Mouse (Mus musculus) skeletal muscle tissue, adult 2 months (tissue): Measurements from ENCODE around the gene Mapk13.

Experiments
- DNase-seq: peaks from one replicate; pipeline ENCODE4 v3.0.0-alpha.2; 2012; ENCODE audit warnings: low read depth, low spot score

Mapk13 gene

DNA sequence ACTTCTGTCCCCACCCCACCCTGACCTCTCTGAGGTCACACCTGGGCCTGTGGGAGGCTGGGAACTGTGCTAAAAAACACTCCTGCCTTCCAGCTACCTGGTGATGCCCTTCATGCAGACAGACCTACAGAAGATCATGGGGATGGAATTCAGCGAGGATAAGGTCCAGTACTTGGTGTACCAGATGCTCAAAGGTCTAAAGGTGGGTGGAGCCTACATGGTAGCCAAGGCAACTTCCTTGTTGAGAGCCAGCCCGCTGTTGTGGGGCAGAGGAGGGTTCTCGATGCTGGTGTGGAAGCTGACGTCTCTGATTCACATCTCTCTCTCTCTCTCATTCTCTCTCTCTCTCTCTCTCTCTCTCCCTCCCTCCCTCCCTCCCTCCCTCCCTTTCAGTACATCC lies 6.1 kb downstream of the Mapk13 start:
- DNase-seq: no peak

DNA sequence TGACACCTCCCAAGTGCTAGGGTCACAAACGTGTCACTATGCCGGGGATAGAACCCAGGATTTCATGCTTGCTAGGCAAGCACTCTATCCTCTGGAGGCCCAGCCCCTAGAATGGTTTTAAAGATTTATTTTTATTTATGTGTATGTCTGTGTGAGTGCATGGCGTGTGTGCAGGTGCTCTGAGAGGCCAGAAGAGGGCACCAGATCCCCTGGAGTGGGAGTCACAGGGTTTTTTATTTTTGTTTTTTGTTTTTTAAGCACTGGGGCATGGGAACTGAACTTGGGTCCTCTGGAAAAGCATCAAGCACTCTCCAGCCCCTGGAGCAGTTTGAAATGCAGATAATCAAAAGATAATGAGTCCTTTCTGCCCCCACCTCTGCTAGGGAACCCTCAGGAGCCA lies 7.7 kb downstream of the Mapk13 start:
- DNase-seq: no peak

DNA sequence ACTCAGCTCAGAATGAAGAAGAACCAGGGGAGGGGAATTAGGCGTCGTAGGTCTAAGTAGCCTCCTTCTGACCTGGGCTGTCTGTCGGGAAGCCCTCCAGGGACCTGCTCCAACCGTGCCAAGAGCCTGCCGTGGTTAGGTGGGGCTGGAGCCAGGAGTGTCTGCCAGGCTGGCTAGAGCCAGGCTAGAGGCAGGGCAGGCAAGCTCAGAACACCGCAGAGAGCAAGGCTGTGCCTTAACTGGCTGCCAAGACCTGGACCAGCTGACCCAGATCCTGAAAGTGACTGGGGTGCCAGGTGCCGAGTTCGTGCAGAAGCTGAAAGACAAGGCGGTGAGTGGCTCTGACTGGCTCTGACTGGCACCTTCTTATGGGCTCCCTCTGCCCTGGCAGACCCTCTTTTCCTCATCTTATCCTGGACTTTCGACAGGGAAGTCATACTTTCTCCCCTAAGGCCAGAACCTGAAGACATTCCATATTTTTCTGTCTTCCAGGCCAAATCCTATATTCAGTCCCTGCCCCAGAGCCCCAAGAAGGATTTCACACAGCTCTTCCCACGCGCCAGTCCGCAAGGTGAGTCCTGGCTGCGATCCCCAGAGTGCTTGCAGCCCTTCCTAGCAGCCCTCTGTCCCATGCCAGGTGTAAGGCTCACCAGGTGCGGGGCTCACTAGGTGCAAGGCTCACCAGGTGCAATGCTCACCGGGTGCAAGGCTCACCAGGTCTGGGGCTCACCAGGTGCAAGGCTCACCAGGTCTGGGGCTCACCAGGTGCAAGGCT lies 8.3 kb downstream of the Mapk13 start:
- peak; percentile 74 for DNase-seq

DNA sequence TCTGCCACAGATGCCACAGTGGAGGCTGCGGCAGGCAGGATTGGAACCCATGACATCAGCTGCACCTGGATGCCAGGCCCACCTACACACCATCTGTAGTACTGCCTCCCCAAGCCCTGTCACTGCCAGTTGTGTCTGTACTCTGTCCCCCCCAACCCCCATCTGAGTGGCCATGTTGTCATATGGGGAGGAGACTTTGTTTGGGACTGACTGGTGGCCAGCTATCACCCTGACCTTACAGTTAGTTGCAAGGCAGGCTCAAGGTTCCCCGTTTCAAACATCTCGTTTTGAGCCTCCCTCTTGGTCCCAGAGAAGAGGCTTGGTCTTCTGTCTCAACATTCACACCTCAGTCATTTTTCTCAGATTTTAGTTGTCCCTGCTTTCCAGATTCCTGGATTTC lies 10.6 kb downstream of the Mapk13 start:
- DNase-seq: no peak

- no peak for DNase-seq
Measured at GRCm38 (mm10) chr17:28780836-28781235, 11.7 kb downstream of the Mapk13 start.

DNA sequence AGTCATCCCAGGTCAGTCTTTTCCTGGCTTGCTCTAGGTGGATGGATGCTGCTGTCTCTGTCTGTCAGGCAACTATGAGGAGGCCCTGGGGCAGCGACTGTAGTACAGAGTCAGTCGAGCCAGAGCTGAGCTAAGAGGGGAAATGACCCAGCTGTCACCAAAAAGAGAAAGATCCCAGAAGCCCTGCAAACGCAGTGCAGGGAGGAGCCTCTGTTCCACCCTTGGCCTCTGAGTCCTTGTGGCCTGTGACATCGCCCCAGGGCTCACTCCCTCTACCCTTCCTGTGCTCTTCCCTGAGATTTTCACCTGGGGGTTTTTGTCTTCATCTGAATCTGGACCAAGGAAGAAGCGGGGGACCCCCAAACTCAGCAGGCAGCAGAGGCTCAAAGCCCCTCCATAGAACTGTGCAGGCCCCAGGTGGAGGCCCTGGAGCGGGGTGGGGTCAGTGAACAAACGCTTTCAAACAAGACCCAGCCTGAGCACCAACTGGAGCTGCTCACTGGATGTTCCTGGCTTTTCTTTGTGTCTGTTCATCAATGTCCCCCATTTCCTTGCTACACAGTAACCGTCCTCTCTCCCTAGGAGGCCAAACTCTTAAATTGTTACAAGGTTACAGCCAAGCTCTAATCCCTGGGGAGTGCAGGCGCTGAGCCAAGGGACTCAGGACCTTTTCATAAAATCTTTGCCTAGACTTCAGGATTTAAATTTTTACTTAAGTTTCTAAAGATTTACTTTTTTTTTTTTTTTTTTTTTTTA lies 12.4 kb downstream of the Mapk13 start:
- no peak for DNase-seq

GRCm38 (mm10) chr17:28785036-28785435 lies 15.9 kb downstream of the Mapk13 start:
- DNase-seq: no peak

GRCm38 (mm10) chr17:28787507-28787906 lies 18.4 kb downstream of the Mapk13 start:
- DNase-seq: no peak

- no peak for DNase-seq
Measured at GRCm38 (mm10) chr17:28797031-28797430, 27.9 kb downstream of the Mapk13 start.

DNA sequence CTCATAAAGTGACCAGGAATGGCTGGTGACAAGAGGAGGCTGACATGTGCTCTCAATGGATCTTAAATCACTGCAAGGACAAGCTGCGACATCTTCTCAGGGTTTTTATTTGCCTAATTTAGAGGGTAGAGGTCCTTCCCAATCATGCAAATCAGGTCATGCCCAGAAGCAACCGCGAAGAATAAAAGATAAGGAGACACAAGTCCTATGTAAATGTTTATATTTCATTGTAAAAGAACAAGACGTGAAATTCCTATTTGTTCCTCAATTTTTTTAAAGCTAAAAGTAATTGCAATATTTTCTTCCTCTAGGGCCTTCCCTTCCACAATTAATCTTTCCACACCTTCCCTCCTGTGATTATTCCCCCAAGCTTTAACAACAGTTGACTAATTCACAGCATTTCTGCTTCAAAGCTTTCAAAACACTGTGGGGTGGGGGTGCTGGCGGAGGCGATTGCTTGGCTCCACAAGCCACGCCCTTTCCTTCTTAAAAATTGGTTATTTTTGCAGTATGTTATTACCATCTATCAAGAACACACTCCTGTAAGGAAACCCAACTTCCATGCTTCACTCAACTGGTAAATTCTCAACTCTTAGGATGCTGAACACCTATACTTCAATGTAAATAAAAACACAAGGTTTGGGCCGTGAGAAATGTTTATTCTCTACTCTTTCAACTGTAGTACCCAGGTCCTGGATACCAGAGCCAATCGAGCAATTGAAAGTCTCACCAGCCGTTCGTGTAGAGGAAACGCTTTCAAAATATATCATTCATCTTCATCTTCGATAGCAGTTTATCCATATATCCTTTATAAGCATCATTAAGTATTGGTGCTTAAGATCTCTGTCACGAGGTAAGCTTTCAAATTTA lies 30.4 kb downstream of the Mapk13 start:
- DNase-seq: no peak

- peak; percentile 11 for DNase-seq
Measured at GRCm38 (mm10) chr17:28800281-28800670, 31.2 kb downstream of the Mapk13 start.

DNA sequence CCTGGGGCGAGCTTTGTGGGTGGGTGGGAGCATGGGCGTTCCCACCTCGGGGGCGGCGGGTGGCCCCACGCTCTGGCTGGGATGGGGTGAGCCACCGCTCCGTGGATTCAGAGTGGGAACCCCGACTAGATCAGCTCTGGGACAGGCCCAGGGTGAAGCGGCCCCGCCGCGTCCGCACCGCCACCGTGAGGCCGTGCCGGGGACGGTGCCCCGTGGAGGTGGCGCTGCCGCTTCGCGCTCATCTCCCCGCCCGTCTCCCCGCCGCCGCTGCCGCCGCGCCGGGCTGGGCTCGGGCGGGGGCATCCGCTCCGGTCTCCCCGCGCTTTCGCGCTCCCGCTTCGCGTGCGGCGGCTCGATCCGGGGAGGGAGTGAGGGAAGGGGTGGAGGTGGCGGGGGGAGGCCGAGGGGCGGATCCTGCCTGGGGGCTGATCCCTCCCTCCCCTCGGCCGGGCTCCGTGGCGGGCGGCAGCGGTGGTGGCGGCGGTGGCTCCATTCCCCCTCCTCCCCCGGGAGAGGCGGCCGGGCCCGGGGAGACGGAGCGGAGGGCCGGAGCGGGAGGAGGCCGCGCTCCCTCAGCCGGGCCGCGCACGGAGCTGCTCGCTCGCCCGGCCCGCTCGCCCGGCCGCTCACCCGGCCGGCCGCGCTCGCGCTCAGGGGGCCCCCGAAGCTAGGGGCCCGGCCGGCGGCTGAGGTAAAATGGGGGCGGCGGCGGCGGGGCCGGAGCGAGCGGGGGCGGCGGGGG lies 31.7 kb downstream of the Mapk13 start, which contains the start of gene Brpf3:
TSS of gene Brpf3 (plus strand) at position 420 of the 742 bp plus-strand sequence.
- peak; percentile 54 for DNase-seq

DNA sequence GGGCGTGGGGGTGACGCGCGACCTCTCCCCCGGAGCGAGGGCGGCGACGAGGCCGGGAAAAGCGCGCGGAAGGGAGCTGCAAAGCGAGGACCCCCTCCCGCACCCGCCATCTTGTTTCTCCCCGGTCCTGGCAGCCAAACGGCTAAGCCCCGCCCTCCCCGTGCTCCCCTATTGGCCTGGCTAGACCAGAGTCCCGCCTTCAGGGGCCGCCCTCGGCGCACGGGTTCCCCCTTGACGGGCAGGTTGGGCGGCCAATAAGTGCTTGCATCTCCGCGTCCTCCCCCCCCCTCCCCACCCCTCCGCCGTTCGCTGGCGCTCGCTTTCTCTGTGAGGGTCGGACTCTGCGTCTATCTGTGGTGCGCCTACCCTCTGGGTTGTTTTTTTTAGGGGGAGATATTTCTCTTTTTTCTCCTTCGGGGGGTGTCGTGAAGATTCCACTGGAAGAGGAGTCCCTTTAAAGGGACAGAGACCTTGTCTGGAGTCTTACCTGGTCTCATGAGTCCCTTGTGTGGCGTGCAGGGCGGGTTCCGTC lies 32.4 kb downstream of the Mapk13 start:
- peak; percentile 98 for DNase-seq

DNA sequence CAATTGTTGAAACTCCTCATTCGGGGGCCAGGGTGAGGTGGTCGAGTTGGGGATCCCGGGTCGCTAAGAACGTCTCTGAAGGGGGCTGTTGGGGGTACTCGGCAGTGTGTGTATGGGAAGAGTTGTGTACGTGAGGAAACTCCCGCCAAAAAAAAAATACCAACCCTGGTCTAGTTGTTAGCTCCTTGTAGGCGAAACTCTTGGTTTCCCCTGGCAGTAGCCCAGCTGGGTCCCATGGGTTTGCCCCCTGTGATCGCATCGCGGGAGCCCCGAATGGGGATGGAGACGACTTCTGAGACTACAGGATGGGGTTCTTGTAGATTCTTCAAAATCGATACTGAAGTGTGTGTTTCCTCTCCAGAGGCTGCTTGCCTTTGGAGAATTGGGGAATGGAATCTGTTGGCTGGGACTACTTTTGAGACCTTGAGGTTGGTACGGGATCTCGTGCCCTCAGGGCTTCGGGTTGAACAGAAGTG lies 32.9 kb downstream of the Mapk13 start:
- DNase-seq: peak; percentile 17

- no peak for DNase-seq
Measured at GRCm38 (mm10) chr17:28803316-28803715, 34.2 kb downstream of the Mapk13 start.

DNA sequence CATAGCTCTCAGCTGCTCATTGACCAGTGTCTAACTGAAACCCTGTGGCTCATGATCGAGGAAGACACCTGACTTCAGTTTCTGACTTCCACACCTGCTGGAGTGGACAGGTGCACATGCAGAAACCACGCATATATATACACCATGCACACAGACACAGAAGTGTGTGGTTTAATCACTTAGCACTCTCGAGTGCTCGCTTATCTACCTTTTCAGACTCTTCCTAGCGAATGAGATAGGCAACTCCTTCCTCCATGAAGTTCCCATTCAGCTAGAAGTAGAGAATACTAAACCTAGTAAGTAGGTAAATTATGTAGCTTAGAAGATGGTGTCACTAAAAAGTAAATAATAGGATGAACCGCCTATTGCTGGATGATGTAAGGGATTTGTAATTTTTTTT lies 35.9 kb downstream of the Mapk13 start:
- DNase-seq: no peak

- DNase-seq: no peak
Measured at GRCm38 (mm10) chr17:28806770-28807169, 37.7 kb downstream of the Mapk13 start.

DNA sequence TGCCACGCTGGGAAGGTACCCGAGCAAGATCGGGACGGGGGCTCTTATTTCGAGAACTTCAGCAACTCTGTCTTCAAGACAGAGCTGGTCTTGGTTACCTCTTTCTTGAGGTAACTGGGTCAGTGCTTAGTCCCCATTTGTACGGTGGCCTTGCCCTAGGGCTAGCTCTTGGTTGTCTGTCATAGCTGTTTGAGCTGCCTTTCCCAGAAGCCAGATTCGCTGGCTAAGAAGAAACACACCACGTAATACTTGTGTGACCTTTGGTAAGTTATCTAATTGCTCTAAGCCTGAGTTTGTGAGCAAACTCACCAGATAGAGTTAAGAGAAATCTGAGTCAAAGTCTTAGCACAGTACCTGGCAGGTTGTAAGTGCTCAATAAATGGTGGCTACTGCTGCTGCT lies 39.6 kb downstream of the Mapk13 start:
- peak; percentile 11 for DNase-seq

GRCm38 (mm10) chr17:28809175-28809831 lies 40.2 kb downstream of the Mapk13 start:
- DNase-seq: no peak

DNA sequence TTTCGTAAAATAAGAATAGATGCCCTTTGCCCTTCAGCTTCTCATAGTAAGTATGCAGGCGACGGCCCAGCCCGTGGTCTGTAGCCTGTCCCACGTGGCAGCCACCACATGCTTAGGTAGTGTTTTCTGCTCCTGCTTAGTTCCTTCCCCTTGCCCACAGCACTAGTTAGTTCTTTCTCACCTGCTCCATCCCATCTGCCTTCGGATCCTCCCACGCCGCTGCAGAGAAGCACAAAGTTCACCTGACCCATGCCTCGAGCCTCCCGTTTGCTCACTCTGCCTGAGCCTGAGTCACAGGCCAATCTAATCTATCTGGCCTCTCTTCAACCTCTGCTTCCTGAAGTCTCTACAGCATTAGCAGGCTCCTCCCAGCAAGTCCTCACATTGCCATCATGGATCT lies 43.2 kb downstream of the Mapk13 start:
- no peak for DNase-seq
